Mouse (Mus musculus) telencephalon, adult 2 months (tissue): ENCODE results near the gene Fbxo30.
A peak's percentile ranks its signal among the peaks of the same experiment; 100 is the strongest.

Experiments used
- DNase-seq: peaks from one replicate; pipeline ENCODE4 v3.0.0-alpha.2; 2011; ENCODE audit warnings: low read depth, low spot score

Fbxo30 gene

GRCm38 (mm10) chr10:11322316-11322715 lies 41.2 kb downstream of the Fbxo30 start:
- DNase-seq = no peak

DNA sequence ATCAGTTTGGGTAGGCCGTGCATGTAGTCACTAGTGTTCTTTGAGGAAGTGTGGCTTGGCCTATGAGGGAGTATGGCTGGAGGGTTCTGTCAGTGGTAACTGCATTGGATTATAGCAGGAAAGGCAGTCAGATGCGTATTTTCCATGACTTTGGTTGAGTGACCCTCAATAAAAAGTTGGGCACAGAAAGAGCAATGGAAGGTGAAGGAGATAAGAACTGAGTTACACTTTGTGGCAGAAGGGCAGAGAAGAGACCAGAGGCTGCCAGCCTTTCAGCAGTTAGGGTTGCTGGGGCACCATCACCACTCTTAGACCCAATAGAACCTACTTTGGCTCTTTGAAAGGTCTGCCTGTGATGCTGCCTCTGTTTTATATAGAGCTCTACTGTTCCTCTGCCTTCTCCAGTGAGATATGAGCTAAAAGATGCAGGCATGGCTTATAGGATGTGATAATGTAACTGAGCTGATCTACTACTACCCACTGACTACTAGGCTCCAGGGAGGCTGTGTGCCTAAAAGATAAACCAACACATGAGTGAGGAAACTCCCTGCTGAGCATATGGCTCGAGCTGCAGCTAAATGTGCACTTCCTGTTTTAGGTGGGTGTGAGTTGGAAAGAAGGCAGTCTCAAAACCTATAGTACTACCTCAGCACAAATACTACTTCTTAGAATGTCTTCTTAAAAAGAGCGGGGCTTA lies 42.2 kb downstream of the Fbxo30 start:
- DNase-seq = peak; percentile 68

- DNase-seq = no peak
These were observed 45.4 kb downstream of the Fbxo30 start for GRCm38 (mm10) chr10:11326526-11326925.

DNA sequence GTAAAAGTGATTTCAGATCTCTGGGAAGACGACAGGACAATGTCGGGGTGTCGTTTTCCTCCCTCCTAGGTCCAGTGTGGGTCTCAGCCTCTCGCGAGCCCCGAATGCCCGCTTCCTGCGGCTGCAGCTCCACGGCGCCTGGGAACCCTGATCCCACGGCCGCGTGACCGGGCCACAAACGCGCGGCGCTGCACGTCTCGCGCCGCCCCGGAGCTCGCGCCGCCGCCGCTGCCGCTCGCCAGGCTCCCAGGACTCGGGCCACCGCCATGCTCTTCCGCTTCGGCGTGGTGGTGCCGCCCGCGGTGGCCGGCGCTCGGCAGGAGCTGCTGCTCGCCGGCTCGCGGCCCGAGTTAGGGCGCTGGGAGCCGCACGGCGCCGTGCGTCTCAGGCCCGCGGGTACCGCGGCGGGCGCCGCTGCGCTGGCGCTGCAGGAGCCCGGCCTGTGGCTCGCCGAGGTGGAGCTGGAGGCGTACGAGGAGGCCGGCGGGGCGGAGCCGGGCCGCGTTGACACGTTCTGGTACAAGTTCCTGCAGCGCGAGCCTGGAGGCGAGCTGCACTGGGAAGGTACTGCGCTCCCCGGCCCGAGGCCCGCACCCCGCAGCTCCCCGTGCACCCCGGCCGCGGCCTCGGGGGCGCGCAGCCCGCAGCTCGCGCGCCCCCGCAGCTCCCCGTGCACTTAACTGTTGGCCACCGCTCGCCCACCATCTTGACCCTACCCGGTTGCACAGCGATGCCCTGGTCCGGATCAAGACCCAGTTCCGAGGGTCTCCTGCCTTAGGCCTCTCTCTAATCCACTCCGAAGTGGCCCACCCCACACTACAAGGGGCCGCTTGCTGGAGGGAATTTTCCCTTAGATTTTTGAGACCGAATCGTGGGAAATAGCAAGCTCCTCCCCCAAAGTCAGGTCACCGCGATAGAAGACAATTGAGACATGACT lies 62.3 kb downstream of the Fbxo30 start, which contains the start of gene Epm2a:
TSS of gene Epm2a (plus strand) at position 200 of the 937 bp plus-strand sequence.
- DNase-seq = peak; percentile 58

- no peak for DNase-seq
These were observed 63.7 kb downstream of the Fbxo30 start for GRCm38 (mm10) chr10:11344536-11345468.
